Comparison of ENCODE assay signal across 8 mouse cellular contexts in the genomic region with DNA sequence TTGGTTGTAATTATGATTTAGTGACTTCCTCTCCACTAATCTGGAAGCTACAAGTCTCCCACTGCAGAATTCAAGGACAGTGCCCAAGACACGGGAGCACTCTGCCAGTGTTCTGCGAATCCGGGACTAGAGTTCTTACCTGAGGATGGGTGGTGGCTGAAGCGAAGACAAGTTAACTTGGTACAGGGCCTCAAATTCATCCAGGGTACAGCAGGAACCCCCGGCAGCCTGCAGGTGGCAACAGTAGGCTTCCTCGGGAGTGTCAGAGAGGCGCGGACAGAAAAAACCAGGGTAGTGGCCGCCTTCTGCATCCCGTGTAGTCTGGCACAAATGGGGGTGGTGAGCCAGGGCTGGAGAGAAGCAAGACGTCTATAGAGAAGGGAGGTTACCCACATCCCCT. TPM values are rescaled to one million over a fixed set of nuclear protein-coding genes. Genes with fewer than 3 reads are reported as not detected.
A peak's percentile ranks its signal among the peaks of the same experiment; 100 is the strongest.
DNase-seq lines count a peak whose midpoint lies in the region; ATAC-seq and TF ChIP-seq lines count a peak whose summit lies in the region.

A gene (minus strand): TSS at position 213 of the 400 bp plus-strand sequence.

- H3K9ac ChIP-seq in lung, embryonic 14.5 days, result peak within 1 kb of the TSS; percentile 66

- H3K36me3 ChIP-seq in lung, embryonic 14.5 days (ENCODE audit: insufficient read depth), result peaks cover 20% of the 10 kb centered on the region

- peak within 1 kb of the TSS; percentile 62 for H3K4me3 ChIP-seq in lung, embryonic 14.5 days (ENCODE audit: low read depth, low read length)

- TF ChIP-seq CTCF in lung, embryonic 14.5 days (IDR thresholded peaks at IDR 0.05; ENCODE audit: low read depth), result peak; percentile 79

- H3K4me1 ChIP-seq in lung, embryonic 14.5 days (ENCODE audit: insufficient read depth), result 0 out of 2 replicates have a peak, but pooled peaks cover 13% of the 10 kb centered on the region

- H3K4me2 ChIP-seq in lung, embryonic 14.5 days, result peak within 1 kb of the TSS; percentile 86

- DNase-seq in NIH3T3 (ENCODE audit: low read depth), result peak; percentile 88
- DNase-seq in cerebellum, adult 8-10 months, result peak; percentile 66
- DNase-seq in forelimb bud, embryonic 11.5 days (ENCODE audit: low read depth, low spot score), result peak; percentile 76
- DNase-seq in heart, postnatal 4 days, result peak; percentile 81
- peak in 1 of 2 experiments; percentile 69 for DNase-seq in layer of hippocampus, adult 18-20 months (ENCODE audit: low spot score in 2 of 2)
- peak; percentile 87 for DNase-seq in lung, embryonic 14.5 days
- peak; percentile 84 for DNase-seq in thymus, postnatal 0 days (ENCODE audit: low spot score)

- peak within 1 kb of the TSS; percentile 92 for H3K27ac ChIP-seq in lung, embryonic 14.5 days (ENCODE audit: low read depth)

- 2% methylated on average over 11 of the region's 11 CpGs for WGBS in lung, embryonic 14.5 days

- ATAC-seq in lung, embryonic 14.5 days (ENCODE audit: insufficient read depth), result peak; percentile 60
- peak; percentile 62 for ATAC-seq in neutrophil, adult 5-6 weeks (ENCODE audit: extremely low read depth, insufficient number of reproducible peaks, low FRiP score, poor library complexity, severe bottlenecking)

- no peaks in the 10 kb centered on the region for H3K27me3 ChIP-seq in lung, embryonic 14.5 days (ENCODE audit: insufficient read depth, low read length)

- H3K9me3 ChIP-seq in lung, embryonic 14.5 days (ENCODE audit: low read depth, low read length), result no peaks in the 10 kb centered on the region

RNA-seq across cellular contexts. Expression of the gene that starts here (rescaled TPM):
- 10 to 100 TPM; 22.9 to 24.9 TPM for total RNA-seq in heart, postnatal 4 days (2021)
- total RNA-seq in layer of hippocampus, adult 18-20 months (2021), result 10 to 100 TPM; 39.3 to 41.6 TPM
- polyA plus RNA-seq in lung, embryonic 14.5 days (2014; fragmentation: Nextera tagmentation; extraction: Ambion mirVana), result 34.3 and 35.3 TPM in 2 replicates
- total RNA-seq in neutrophil, adult 5-6 weeks (2017), result 44.4 and 48.0 TPM in 2 replicates
- 31.0 and 32.3 TPM in 2 replicates for polyA plus RNA-seq in thymus, postnatal 0 days (2015; fragmentation: Nextera tagmentation; extraction: Ambion mirVana)
